Mouse (Mus musculus): ENCODE data around the gene Dnaic1.

Gene Dnaic1

GRCm38 (mm10) chr4:41636366-41636765 lies 66.8 kb downstream of the Dnaic1 start:
- Histone ChIP-seq H3K27me3 (ENCODE audit: control insufficient read depth, insufficient read depth, low read length, poor library complexity, severe bottlenecking) (no peaks in the 10 kb centered on the region), H3K36me3 (ENCODE audit: control insufficient read depth, insufficient read depth, low read length, poor library complexity, severe bottlenecking) (no peaks in the 10 kb centered on the region)
- no peak for DNase-seq (ENCODE audit: low read depth, low spot score)

DNA sequence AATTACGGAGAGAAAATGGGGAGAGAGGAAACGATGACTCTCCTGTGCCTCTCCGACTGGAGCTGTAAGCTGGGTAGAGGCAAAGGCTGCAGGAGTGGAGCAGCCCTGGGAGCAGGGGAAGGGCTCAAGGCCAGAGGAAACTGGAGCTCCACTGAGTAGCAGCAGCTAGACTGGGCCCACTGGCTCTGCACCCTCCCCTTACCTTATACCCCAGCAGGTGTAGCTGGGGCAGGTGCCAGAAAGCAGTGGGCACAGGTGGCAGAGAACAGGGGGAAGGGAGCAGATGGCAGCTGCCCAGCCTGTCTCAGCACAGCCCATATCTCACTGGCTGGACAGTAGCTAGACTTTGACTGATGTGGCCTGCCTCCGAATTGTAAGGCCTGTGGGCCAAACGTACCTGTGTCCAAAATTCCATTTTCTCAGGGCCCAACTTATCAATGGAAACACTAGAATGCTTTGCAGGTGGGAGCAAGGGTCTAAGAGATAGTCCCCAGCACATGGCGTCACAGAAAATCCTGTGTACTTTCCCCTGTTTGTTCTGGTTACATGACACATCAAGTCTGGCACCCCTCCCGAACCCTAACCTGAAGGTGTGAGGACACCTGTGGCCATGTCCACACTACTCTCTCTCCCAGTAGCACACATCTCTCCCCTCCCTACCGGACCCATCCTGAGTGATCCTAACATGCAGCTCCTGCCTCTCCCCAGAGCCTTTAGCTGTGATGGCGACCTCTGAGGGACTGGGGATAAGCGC lies 67.5 kb downstream of the Dnaic1 start:
- Histone ChIP-seq H3K27me3 (ENCODE audit: control insufficient read depth, insufficient read depth, low read length, poor library complexity, severe bottlenecking) (no peaks in the 10 kb centered on the region), H3K36me3 (ENCODE audit: control insufficient read depth, insufficient read depth, low read length, poor library complexity, severe bottlenecking) (no peaks in the 10 kb centered on the region)
- DNase-seq (ENCODE audit: low read depth, low spot score) = no peak

DNA sequence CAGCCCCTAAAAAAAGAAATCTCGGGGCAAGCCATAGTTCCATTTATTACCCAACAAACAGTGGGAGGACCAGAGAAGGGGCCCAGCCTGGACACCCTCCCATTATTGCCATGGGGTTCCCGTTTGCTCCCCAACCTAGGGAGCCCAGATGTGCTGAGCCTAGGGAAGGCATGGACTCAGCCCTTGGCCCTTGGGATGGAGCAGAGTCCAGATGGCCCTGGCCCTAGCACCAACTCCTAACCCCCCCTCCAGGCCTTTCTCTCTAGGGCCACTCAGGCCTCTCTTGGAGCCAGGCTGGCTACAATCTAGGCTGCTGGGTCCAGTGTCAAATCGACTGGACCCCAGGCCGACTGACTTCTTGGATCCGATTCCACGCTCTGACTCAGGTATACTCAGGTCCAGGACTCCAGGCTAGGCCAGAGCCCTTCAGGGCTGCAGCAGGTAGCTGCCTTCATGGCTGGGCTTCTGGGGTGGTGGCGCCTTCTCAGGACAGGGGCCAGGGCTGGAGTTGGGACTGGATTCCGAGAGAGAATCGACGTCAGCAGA lies 68.7 kb downstream of the Dnaic1 start:
- no peaks in the 10 kb centered on the region for H3K36me3 ChIP-seq (ENCODE audit: control insufficient read depth, insufficient read depth, low read length, poor library complexity, severe bottlenecking)
- no peaks in the 10 kb centered on the region for H3K27me3 ChIP-seq (ENCODE audit: control insufficient read depth, insufficient read depth, low read length, poor library complexity, severe bottlenecking)
- DNase-seq (ENCODE audit: low read depth, low spot score) = no peak

DNA sequence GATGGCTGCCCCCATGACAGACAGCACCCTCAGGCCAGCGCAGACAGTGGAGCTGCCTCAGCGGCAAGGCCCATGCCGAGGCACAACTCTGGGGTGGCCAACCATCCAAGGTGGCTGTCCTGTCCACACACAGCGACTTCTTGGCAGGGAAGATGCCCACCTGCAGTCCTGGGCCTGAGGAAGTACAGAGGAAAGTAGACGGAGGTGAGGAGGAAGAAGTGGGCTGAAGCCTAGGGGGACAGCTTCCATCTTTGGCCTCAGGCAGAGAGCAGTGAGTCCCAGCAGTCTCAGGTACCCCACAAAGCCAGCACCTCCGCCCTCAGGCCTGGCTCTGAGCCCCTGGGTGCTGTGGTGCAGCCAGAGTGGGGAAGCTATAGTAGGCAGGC lies 69.2 kb downstream of the Dnaic1 start:
- DNase-seq (ENCODE audit: low read depth, low spot score) = no peak
- Histone ChIP-seq H3K27me3 (ENCODE audit: control insufficient read depth, insufficient read depth, low read length, poor library complexity, severe bottlenecking) (no peaks in the 10 kb centered on the region), H3K36me3 (ENCODE audit: control insufficient read depth, insufficient read depth, low read length, poor library complexity, severe bottlenecking) (no peaks in the 10 kb centered on the region)

GRCm38 (mm10) chr4:41639214-41639841 lies 69.8 kb downstream of the Dnaic1 start:
- Histone ChIP-seq H3K27me3 (ENCODE audit: control insufficient read depth, insufficient read depth, low read length, poor library complexity, severe bottlenecking) (no peaks in the 10 kb centered on the region), H3K36me3 (ENCODE audit: control insufficient read depth, insufficient read depth, low read length, poor library complexity, severe bottlenecking) (no peaks in the 10 kb centered on the region)
- DNase-seq (ENCODE audit: low read depth, low spot score) = peak; percentile 15

GRCm38 (mm10) chr4:41639913-41640507 lies 70.4 kb downstream of the Dnaic1 start, which contains the start of gene Enho:
Gene Enho, minus strand, starts transcription at chr4:41640324.
- DNase-seq (ENCODE audit: low read depth, low spot score) = peak; percentile 90
- Histone ChIP-seq H3K36me3 (ENCODE audit: control insufficient read depth, insufficient read depth, low read length, poor library complexity, severe bottlenecking) (no peaks in the 10 kb centered on the region), H3K27me3 (ENCODE audit: control insufficient read depth, insufficient read depth, low read length, poor library complexity, severe bottlenecking) (no peaks in the 10 kb centered on the region)

- H3K27me3 ChIP-seq (ENCODE audit: control insufficient read depth, insufficient read depth, low read length, poor library complexity, severe bottlenecking) = no peaks in the 10 kb centered on the region
- H3K36me3 ChIP-seq (ENCODE audit: control insufficient read depth, insufficient read depth, low read length, poor library complexity, severe bottlenecking) = no peaks in the 10 kb centered on the region
- no peak for DNase-seq (ENCODE audit: low read depth, low spot score)
Observed at GRCm38 (mm10) chr4:41641199-41641822, 71.7 kb downstream of the Dnaic1 start.

DNA sequence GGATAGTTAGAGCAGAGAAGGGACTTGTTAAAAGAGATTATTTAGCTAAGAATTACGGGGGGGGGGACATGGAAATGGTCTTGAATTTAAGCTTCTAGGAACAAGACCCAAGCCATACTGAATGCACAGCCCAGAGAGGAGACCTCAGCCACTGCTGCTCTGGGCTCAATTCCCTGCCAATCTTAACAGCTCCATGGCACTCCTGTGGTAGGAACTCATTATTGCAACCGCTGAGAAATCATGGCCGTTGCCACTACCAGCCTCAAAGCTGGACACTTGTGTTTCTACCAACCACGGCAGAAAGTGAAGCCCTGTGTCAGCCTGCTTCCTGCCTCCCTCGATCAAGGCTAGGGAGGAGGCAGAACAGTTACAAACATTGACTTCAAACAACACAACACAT lies 75.9 kb downstream of the Dnaic1 start:
- Histone ChIP-seq H3K27me3 (ENCODE audit: control insufficient read depth, insufficient read depth, low read length, poor library complexity, severe bottlenecking) (no peaks in the 10 kb centered on the region), H3K36me3 (ENCODE audit: control insufficient read depth, insufficient read depth, low read length, poor library complexity, severe bottlenecking) (no peaks in the 10 kb centered on the region)
- DNase-seq (ENCODE audit: low read depth, low spot score) = peak; percentile 18

DNA sequence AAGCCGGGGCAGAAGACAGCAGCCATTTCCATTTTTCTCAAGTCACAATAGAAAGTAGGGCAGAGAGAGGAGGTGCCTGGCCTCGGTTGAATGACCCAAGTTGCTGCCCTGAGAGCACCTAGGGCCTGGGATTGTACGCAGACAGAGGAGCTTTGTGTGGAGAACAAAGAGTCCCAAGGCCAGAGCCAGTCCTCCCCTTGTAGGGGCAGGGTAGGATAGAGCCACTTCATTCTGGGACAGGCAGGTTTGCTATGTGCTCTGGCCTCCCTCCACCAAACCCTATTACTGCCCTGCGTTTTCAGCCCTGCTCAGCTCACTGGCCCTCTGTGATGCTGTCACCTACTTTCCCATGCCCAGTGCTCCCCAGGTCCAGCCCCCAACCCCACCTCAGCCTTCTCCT lies 78.6 kb downstream of the Dnaic1 start:
- Histone ChIP-seq H3K36me3 (ENCODE audit: control insufficient read depth, insufficient read depth, low read length, poor library complexity, severe bottlenecking) (no peaks in the 10 kb centered on the region), H3K27me3 (ENCODE audit: control insufficient read depth, insufficient read depth, low read length, poor library complexity, severe bottlenecking) (no peaks in the 10 kb centered on the region)
- no peak for DNase-seq (ENCODE audit: low read depth, low spot score)

DNA sequence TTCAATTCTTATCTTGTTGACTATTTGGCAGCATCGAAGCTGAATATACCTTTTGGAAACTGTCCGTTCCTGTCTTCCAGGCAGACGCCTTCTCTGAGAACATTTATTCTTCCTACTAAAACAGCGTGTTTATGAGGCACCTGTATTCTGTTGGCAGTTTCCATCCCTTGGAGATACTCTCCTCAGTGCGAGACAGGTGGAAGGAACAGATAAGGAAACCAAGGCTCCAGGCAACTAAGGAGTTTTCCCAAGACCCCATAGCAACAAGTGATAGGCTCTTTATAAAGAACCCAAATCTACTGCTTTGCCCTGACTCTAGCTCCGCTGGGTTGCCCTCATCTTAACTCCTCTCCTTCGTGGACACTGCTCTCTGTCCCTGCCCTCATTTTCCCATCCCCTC lies 79.1 kb downstream of the Dnaic1 start:
- DNase-seq (ENCODE audit: low read depth, low spot score) = no peak
- Histone ChIP-seq H3K27me3 (ENCODE audit: control insufficient read depth, insufficient read depth, low read length, poor library complexity, severe bottlenecking) (no peaks in the 10 kb centered on the region), H3K36me3 (ENCODE audit: control insufficient read depth, insufficient read depth, low read length, poor library complexity, severe bottlenecking) (no peaks in the 10 kb centered on the region)

DNA sequence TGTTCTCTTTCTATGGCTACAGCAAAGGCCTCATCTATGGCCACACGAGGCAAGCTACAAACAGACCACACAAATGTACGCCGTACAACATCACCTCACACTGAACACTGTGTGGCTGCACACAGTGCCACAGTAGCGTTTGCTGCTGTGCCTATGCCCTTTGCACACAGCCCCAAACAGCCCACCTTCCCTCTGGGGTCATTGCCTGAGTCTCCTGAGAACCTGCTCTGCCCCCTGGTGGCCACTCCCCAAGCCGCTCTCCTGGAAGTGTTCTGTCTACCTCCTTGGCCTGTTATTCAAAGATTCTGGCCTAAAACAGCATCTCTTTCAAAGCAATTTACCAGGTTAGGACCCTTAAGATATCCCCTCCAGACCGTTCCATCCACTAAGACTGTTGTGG lies 83.7 kb downstream of the Dnaic1 start:
- Histone ChIP-seq H3K27me3 (ENCODE audit: control insufficient read depth, insufficient read depth, low read length, poor library complexity, severe bottlenecking) (no peaks in the 10 kb centered on the region), H3K36me3 (ENCODE audit: control insufficient read depth, insufficient read depth, low read length, poor library complexity, severe bottlenecking) (no peaks in the 10 kb centered on the region)
- DNase-seq (ENCODE audit: low read depth, low spot score) = peak; percentile 65

GRCm38 (mm10) chr4:41653730-41654129 lies 84.2 kb downstream of the Dnaic1 start:
- DNase-seq (ENCODE audit: low read depth, low spot score) = no peak
- H3K36me3 ChIP-seq (ENCODE audit: control insufficient read depth, insufficient read depth, low read length, poor library complexity, severe bottlenecking) = no peaks in the 10 kb centered on the region
- H3K27me3 ChIP-seq (ENCODE audit: control insufficient read depth, insufficient read depth, low read length, poor library complexity, severe bottlenecking) = no peaks in the 10 kb centered on the region

GRCm38 (mm10) chr4:41654217-41654616 lies 84.6 kb downstream of the Dnaic1 start:
- peak; percentile 21 for DNase-seq (ENCODE audit: low read depth, low spot score)
- no peaks in the 10 kb centered on the region for H3K27me3 ChIP-seq (ENCODE audit: control insufficient read depth, insufficient read depth, low read length, poor library complexity, severe bottlenecking)
- no peaks in the 10 kb centered on the region for H3K36me3 ChIP-seq (ENCODE audit: control insufficient read depth, insufficient read depth, low read length, poor library complexity, severe bottlenecking)

DNA sequence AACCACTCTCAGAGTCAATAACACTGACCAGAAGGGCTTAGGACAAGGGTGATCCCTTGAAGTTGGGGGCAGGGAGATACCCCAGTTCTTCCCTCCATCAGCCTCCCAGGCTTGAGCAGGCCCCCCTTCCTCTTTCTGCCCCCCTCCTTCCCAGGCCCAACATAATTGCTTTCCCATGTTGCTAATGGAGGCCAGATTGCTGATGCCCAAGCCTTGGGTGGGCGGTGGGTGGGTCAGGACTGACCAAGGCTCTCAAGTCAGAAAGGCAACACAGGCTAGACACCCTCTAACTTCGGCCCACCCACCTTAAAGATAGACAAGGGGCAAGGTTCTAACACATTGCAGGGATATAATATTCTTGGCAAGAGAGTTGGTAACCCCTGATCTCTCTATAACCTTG lies 86.0 kb downstream of the Dnaic1 start:
- Histone ChIP-seq H3K27me3 (ENCODE audit: control insufficient read depth, insufficient read depth, low read length, poor library complexity, severe bottlenecking) (no peaks in the 10 kb centered on the region), H3K36me3 (ENCODE audit: control insufficient read depth, insufficient read depth, low read length, poor library complexity, severe bottlenecking) (no peaks in the 10 kb centered on the region)
- DNase-seq (ENCODE audit: low read depth, low spot score) = no peak

Data from splenic B cell, adult 2 months (primary cell).